Mouse (Mus musculus) CH12.LX (cell line): ENCODE measurements around the gene BC017158. TPM values are rescaled to one million over a fixed set of nuclear protein-coding genes. Genes with fewer than 3 reads are reported as not detected.

Experiments used
- DNase-seq: peaks from one replicate; pipeline ENCODE4 v3.0.0-alpha.2; 2013; ENCODE audit errors: extremely low read depth
- H3K27ac ChIP-seq: 2 replicates; pipeline ENCODE4 v1.5.1; 2012; ENCODE audit warnings: low read depth, mild to moderate bottlenecking, control low read depth, moderate library complexity; ENCODE audit not compliant: insufficient read depth
- H3K27me3 ChIP-seq: replicated peaks from 2 replicates; pipeline ENCODE3; 2012; ENCODE audit warnings: inconsistent platforms
- H3K36me3 ChIP-seq, 2 experiments: replicated peaks in 1 of 2; 2 replicates each; pipeline versions ENCODE3 to v1.6.1; 2012; ENCODE audit warnings: inconsistent platforms in 1 of 2, low read length in 1 of 2, mild to moderate bottlenecking in 1 of 2, mixed read lengths in 1 of 2, moderate library complexity in 1 of 2; ENCODE audit not compliant: control insufficient read depth in 1 of 2, insufficient read depth in 1 of 2
- H3K4me1 ChIP-seq, 2 experiments: 2 replicates each; pipeline ENCODE4 v1.6.1; 2012; ENCODE audit warnings: inconsistent platforms in 1 of 2, moderate library complexity in 1 of 2; ENCODE audit not compliant: insufficient read depth in 2 of 2, control insufficient read depth in 1 of 2
- H3K4me2 ChIP-seq: 2 replicates; pipeline ENCODE4 v1.6.1; 2012; ENCODE audit warnings: low read depth, mild to moderate bottlenecking, control low read depth; ENCODE audit not compliant: poor library complexity, insufficient read depth, severe bottlenecking
- H3K4me3 ChIP-seq, 3 experiments: fragments of 150-350 bp in 1 of 3; sonication (generic) in 1 of 3; replicated peaks in 1 of 3; 2 replicates each; pipeline versions ENCODE3 to v1.5.1; 2011 to 2012; ENCODE audit warnings: low read depth in 2 of 3, low read length in 2 of 3, mild to moderate bottlenecking in 2 of 3, moderate library complexity in 2 of 3, control low read depth in 1 of 3, improper control_type of control experiment in 1 of 3, inconsistent platforms in 1 of 3, mixed read lengths in 1 of 3; ENCODE audit not compliant: poor library complexity in 1 of 3
- H3K79me2 ChIP-seq: replicated peaks from 2 replicates; pipeline ENCODE4 v1.6.1; 2012; ENCODE audit warnings: mild to moderate bottlenecking, moderate library complexity; ENCODE audit not compliant: control insufficient read depth, poor library complexity, insufficient read depth, severe bottlenecking; ENCODE audit errors: extremely low read depth
- H3K9ac ChIP-seq: 2 replicates; pipeline ENCODE4 v1.6.1; 2012; ENCODE audit warnings: low read depth, mild to moderate bottlenecking, control low read depth, moderate library complexity; ENCODE audit not compliant: insufficient read depth
- H3K9me3 ChIP-seq: replicated peaks from 2 replicates; pipeline ENCODE3; 2012; ENCODE audit warnings: low read length, inconsistent platforms, mixed read lengths
- BHLHE40 ChIP-seq: IDR thresholded peaks from 2 replicates; pipeline ENCODE4 v1.6.1; 2011; ENCODE audit warnings: mild to moderate bottlenecking, low read depth, low read length, improper control_type of control experiment
- CHD1 ChIP-seq: IDR thresholded peaks from 2 replicates; pipeline ENCODE4 v1.6.1; 2012; ENCODE audit warnings: low read depth, low read length, improper control_type of control experiment, inconsistent platforms
- CTCF ChIP-seq, 2 experiments: IDR thresholded peaks in 1 of 2; conservative IDR thresholded peaks in 1 of 2; 2 replicates each; pipeline ENCODE4 v1.5.1; 2011 to 2012; ENCODE audit warnings: low read depth in 2 of 2, low read length in 2 of 2, improper control_type of control experiment in 1 of 2, inconsistent platforms in 1 of 2, mild to moderate bottlenecking in 1 of 2, moderate library complexity in 1 of 2
- ELF1 ChIP-seq: IDR thresholded peaks from 2 replicates; pipeline ENCODE4 v1.6.1; 2014; ENCODE audit warnings: low read depth, mild to moderate bottlenecking, inconsistent platforms, low read length, improper control_type of control experiment
- ETS1 ChIP-seq: conservative IDR thresholded peaks from 2 replicates; pipeline ENCODE4 v1.6.1; 2012; ENCODE audit warnings: low read depth, mild to moderate bottlenecking, inconsistent platforms, low read length, improper control_type of control experiment, moderate library complexity
- GABPA ChIP-seq: IDR thresholded peaks from 2 replicates; pipeline ENCODE4 v1.6.1; 2012; ENCODE audit warnings: low read depth, low read length, improper control_type of control experiment, inconsistent platforms; ENCODE audit not compliant: insufficient replicate concordance
- MAX ChIP-seq: IDR thresholded peaks from 2 replicates; pipeline ENCODE4 v1.6.1; 2011; ENCODE audit warnings: low read length, improper control_type of control experiment
- MXI1 ChIP-seq: IDR thresholded peaks from 2 replicates; pipeline ENCODE4 v1.6.1; 2011; ENCODE audit warnings: mild to moderate bottlenecking, low read depth, low read length, improper control_type of control experiment
- MYC ChIP-seq: IDR thresholded peaks from 2 replicates; pipeline ENCODE4 v1.6.1; 2011; ENCODE audit warnings: low read depth, mild to moderate bottlenecking, improper control_type of control experiment, low read length
- NELFE ChIP-seq: IDR thresholded peaks from 2 replicates; pipeline ENCODE4 v1.6.1; 2011; ENCODE audit warnings: low read depth, low read length, improper control_type of control experiment
- PAX5 ChIP-seq: IDR thresholded peaks from 2 replicates; pipeline ENCODE4 v1.6.1; 2012; ENCODE audit warnings: low read length, inconsistent platforms, mixed read lengths
- POLR2A ChIP-seq: IDR thresholded peaks from 2 replicates; pipeline ENCODE4 v1.6.1; 2011; ENCODE audit warnings: low read depth, mild to moderate bottlenecking, improper control_type of control experiment, low read length
- POLR2AphosphoS2 ChIP-seq: IDR thresholded peaks from 2 replicates; pipeline ENCODE4 v1.6.1; 2011; ENCODE audit warnings: low read depth, low read length, improper control_type of control experiment
- RAD21 ChIP-seq: IDR thresholded peaks from 2 replicates; pipeline ENCODE4 v1.6.1; 2011; ENCODE audit warnings: low read depth, mild to moderate bottlenecking, low read length, improper control_type of control experiment, moderate library complexity
- RCOR1 ChIP-seq: conservative IDR thresholded peaks from 2 replicates; pipeline ENCODE4 v1.6.1; 2012; ENCODE audit warnings: low read depth, mild to moderate bottlenecking, inconsistent platforms, low read length, improper control_type of control experiment
- SIN3A ChIP-seq: IDR thresholded peaks from 2 replicates; pipeline ENCODE4 v1.6.1; 2012; ENCODE audit warnings: low read length, improper control_type of control experiment, inconsistent platforms
- SMC3 ChIP-seq: IDR thresholded peaks from 2 replicates; pipeline ENCODE4 v1.6.1; 2011; ENCODE audit warnings: low read depth, low read length, improper control_type of control experiment
- TBP ChIP-seq: conservative IDR thresholded peaks from 2 replicates; pipeline ENCODE4 v1.6.1; 2011; ENCODE audit warnings: low read depth, low read length, improper control_type of control experiment
- TCF12 ChIP-seq: IDR thresholded peaks from 2 replicates; pipeline ENCODE4 v1.6.1; 2014; ENCODE audit warnings: low read depth, mild to moderate bottlenecking, inconsistent platforms, low read length, improper control_type of control experiment
- UBTF ChIP-seq: IDR thresholded peaks from 2 replicates; pipeline ENCODE4 v1.6.1; 2012; ENCODE audit warnings: low read depth, mild to moderate bottlenecking, inconsistent platforms, low read length, improper control_type of control experiment, moderate library complexity
- USF1 ChIP-seq: IDR thresholded peaks from 2 replicates; pipeline ENCODE4 v1.6.1; 2014; ENCODE audit warnings: low read depth, mild to moderate bottlenecking, inconsistent platforms, low read length, improper control_type of control experiment
- USF2 ChIP-seq: conservative IDR thresholded peaks from 2 replicates; pipeline ENCODE4 v1.6.1; 2011; ENCODE audit warnings: low read depth, low read length, improper control_type of control experiment
- ZNF384 ChIP-seq: IDR thresholded peaks from 2 replicates; pipeline ENCODE4 v1.6.1; 2012; ENCODE audit warnings: low read depth, low read length, improper control_type of control experiment, inconsistent platforms
- dilution Hi-C: fragments of 300-500 bp; cut with MboI; formaldehyde crosslinking; loops from 2 replicates; pipeline ENCODE4 v1.14.3; 2020; ENCODE audit warnings: low sequenced_read_pairs; ENCODE audit not compliant: extremely low pct_unique_long_range_greater_than_20kb, extremely low pct_ligation_motif_present
- in situ Hi-C: fragments of 300-500 bp; cut with MboI; formaldehyde crosslinking; loops from 3 replicates; pipeline ENCODE4 v1.14.3; 2019; ENCODE audit warnings: low sequenced_read_pairs, low pct_ligation_motif_present, low pct_unique_long_range_greater_than_20kb, mixed read lengths
- polyA plus RNA-seq: library from polyadenylated mRNA; unstranded; fragments of >175 nt; gene quantifications from 2 replicates; pipeline ENCODE4 v1.2.1, GENCODE M21; 2012; ENCODE audit warnings: low read depth; ENCODE audit not compliant: insufficient read length
- total RNA-seq, 2 experiments: library from RNA; depleted of rRNA; stranded (reverse); fragments of 300-350 nt in 1 of 2; fragments of >200 nt in 1 of 2; gene quantifications; 2 replicates each; pipeline ENCODE4 v1.2.3; 2012 to 2014

The BC017158 gene
- total and polyA plus RNA-seq, 3 experiments = 4.9 to 14.5 (median 8.1) TPM

- Histone ChIP-seq H3K9ac (no peak overlapping the region), H3K27ac (no peak overlapping the region)
- no peak for TF ChIP-seq TBP
- no peak for TF ChIP-seq NELFE
- no peak for TF ChIP-seq SIN3A
- no peak for TF ChIP-seq MAX
- no peak for TF ChIP-seq USF1
- TF ChIP-seq, all 38 proteins: peak for 0
- H3K4me3 ChIP-seq = no peak overlapping the region
- no peaks in the 10 kb centered on the region for H3K27me3 ChIP-seq
- in situ Hi-C loops = no loop called here
- H3K79me2 ChIP-seq = no peaks in the 10 kb centered on the region
- dilution Hi-C loops = no loop called here
- H3K9me3 ChIP-seq = no peaks in the 10 kb centered on the region
- no peaks in the 10 kb centered on the region for H3K4me1 ChIP-seq
- peaks cover 0 to 23% of the 10 kb centered on the region in 2 experiments for H3K36me3 ChIP-seq
- no peak overlapping the region for H3K4me2 ChIP-seq
- no peak for DNase-seq
Measured at GRCm38 (mm10) chr7:128252609-128253008, 45.4 kb downstream of the BC017158 start.

- H3K79me2 ChIP-seq = no peaks in the 10 kb centered on the region
- TF ChIP-seq USF2 = no peak
- TF ChIP-seq ZNF384 = no peak
- no peak for TF ChIP-seq GABPA
- TF ChIP-seq ETS1 = no peak
- no peak for TF ChIP-seq SIN3A
- no peak for TF ChIP-seq CHD1
- TF ChIP-seq UBTF = no peak
- no peak for TF ChIP-seq POLR2AphosphoS2
- TF ChIP-seq PAX5 = no peak
- TF ChIP-seq BHLHE40 = no peak
- no peak for TF ChIP-seq SMC3
- no peak for TF ChIP-seq USF1
- TF ChIP-seq POLR2A = no peak
- TF ChIP-seq CTCF (conservative IDR thresholded peaks at IDR 0.05 in 1 of 2, IDR thresholded peaks at IDR 0.05 in 1 of 2; ENCODE audit: low read depth in 2 of 2, low read length in 2 of 2) = no peak
- TF ChIP-seq RCOR1 = no peak
- TF ChIP-seq MYC = no peak
- no peak for TF ChIP-seq RAD21
- TF ChIP-seq MXI1 = no peak
- no peak for TF ChIP-seq TCF12
- no peak for TF ChIP-seq ELF1
- TF ChIP-seq, all 38 proteins: peak for 0
- Histone ChIP-seq H3K27me3 (no peaks in the 10 kb centered on the region), H3K9me3 (no peaks in the 10 kb centered on the region), H3K36me3 (peaks cover 0 to 23% of the 10 kb centered on the region in 2 experiments), H3K4me1 (no peaks in the 10 kb centered on the region), H3K4me3 (no peak overlapping the region), H3K4me2 (no peak overlapping the region), H3K9ac (no peak overlapping the region), H3K27ac (no peak overlapping the region)
- no peak for DNase-seq
- in situ Hi-C loops = no loop called here
- dilution Hi-C loops = no loop called here
Measured at GRCm38 (mm10) chr7:128251946-128252345, 46.0 kb downstream of the BC017158 start.
